Mouse (Mus musculus): Measurements from ENCODE around the gene Limch1. TPM values are rescaled to one million over a fixed set of nuclear protein-coding genes. Genes with fewer than 3 reads are reported as not detected.

Gene Limch1
- polyA plus RNA-seq, 2 experiments: 44.4 to 85.3 TPM

- H3K4me1 ChIP-seq (ENCODE audit: control insufficient read depth, insufficient read depth, low read length): peaks cover 10% of the 10 kb centered on the region; the same call in 1 of the 2 replicates
- ATAC-seq (ENCODE audit: low FRiP score, low read depth) (no peak; the same call in 1 of the 2 replicates), DNase-seq (ENCODE audit: low spot score) (no peak)
- no peaks in the 10 kb centered on the region for H3K36me3 ChIP-seq (ENCODE audit: control insufficient read depth, insufficient read depth, low read length)
- H3K9ac ChIP-seq (ENCODE audit: low read depth, low read length, severe bottlenecking): no peak overlapping the region
- no peaks in the 10 kb centered on the region for H3K27me3 ChIP-seq (ENCODE audit: control insufficient read depth, insufficient read depth, low read length)
- 0 out of 2 replicates have a peak, but pooled peaks cover 4% of the 10 kb centered on the region for H3K9me3 ChIP-seq (ENCODE audit: control insufficient read depth, low read length)
- H3K4me3 ChIP-seq (replicated peaks; ENCODE audit: low read length): no peak overlapping the region
- no peak for TF ChIP-seq POLR2A (IDR thresholded peaks at IDR 0.05; ENCODE audit: borderline replicate concordance, extremely low read depth, insufficient read depth, insufficient read length)
- WGBS: 82% methylated on average over 13 of the region's 13 CpGs
- no peak overlapping the region for H3K27ac ChIP-seq (replicated peaks; ENCODE audit: low read depth, low read length)
- no peak overlapping the region for H3K4me2 ChIP-seq (replicated peaks; ENCODE audit: low read depth, low read length, severe bottlenecking)
These were observed 137.1 kb downstream of the Limch1 start for GRCm38 (mm10) chr5:66882718-66883117.

GRCm38 (mm10) chr5:66884505-66884904, 138.9 kb downstream of the Limch1 start:
- ATAC-seq (ENCODE audit: low FRiP score, low read depth) (no peak), DNase-seq (ENCODE audit: low spot score) (no peak)
- H3K9ac ChIP-seq (ENCODE audit: low read depth, low read length, severe bottlenecking): no peak overlapping the region
- H3K9me3 ChIP-seq (ENCODE audit: control insufficient read depth, low read length): 0 out of 2 replicates have a peak, but pooled peaks cover 4% of the 10 kb centered on the region
- H3K4me3 ChIP-seq (replicated peaks; ENCODE audit: low read length): no peak overlapping the region
- no peak for TF ChIP-seq POLR2A (IDR thresholded peaks at IDR 0.05; ENCODE audit: borderline replicate concordance, extremely low read depth, insufficient read depth, insufficient read length)
- 79% methylated on average over 4 of the region's 4 CpGs for WGBS
- peaks cover 13% of the 10 kb centered on the region; the same call in 1 of the 2 replicates for H3K4me1 ChIP-seq (ENCODE audit: control insufficient read depth, insufficient read depth, low read length)
- no peaks in the 10 kb centered on the region for H3K27me3 ChIP-seq (ENCODE audit: control insufficient read depth, insufficient read depth, low read length)
- H3K27ac ChIP-seq (replicated peaks; ENCODE audit: low read depth, low read length): no peak overlapping the region
- no peaks in the 10 kb centered on the region for H3K36me3 ChIP-seq (ENCODE audit: control insufficient read depth, insufficient read depth, low read length)
- H3K4me2 ChIP-seq (replicated peaks; ENCODE audit: low read depth, low read length, severe bottlenecking): no peak overlapping the region

- Histone ChIP-seq H3K4me2 (replicated peaks; ENCODE audit: low read depth, low read length, severe bottlenecking) (no peak overlapping the region), H3K36me3 (ENCODE audit: control insufficient read depth, insufficient read depth, low read length) (no peaks in the 10 kb centered on the region), H3K27ac (replicated peaks; ENCODE audit: low read depth, low read length) (no peak overlapping the region), H3K4me1 (ENCODE audit: control insufficient read depth, insufficient read depth, low read length) (peaks cover 13% of the 10 kb centered on the region; the same call in 1 of the 2 replicates), H3K9me3 (ENCODE audit: control insufficient read depth, low read length) (0 out of 2 replicates have a peak, but pooled peaks cover 4% of the 10 kb centered on the region), H3K27me3 (ENCODE audit: control insufficient read depth, insufficient read depth, low read length) (no peaks in the 10 kb centered on the region), H3K9ac (ENCODE audit: low read depth, low read length, severe bottlenecking) (no peak overlapping the region), H3K4me3 (replicated peaks; ENCODE audit: low read length) (no peak overlapping the region)
- TF ChIP-seq POLR2A (IDR thresholded peaks at IDR 0.05; ENCODE audit: borderline replicate concordance, extremely low read depth, insufficient read depth, insufficient read length): no peak
- 46% methylated on average over 5 of the region's 5 CpGs for WGBS
- DNase-seq (ENCODE audit: low spot score) (no peak), ATAC-seq (ENCODE audit: low FRiP score, low read depth) (peak; percentile 55)
These were observed 140.9 kb downstream of the Limch1 start for GRCm38 (mm10) chr5:66886410-66887120.

GRCm38 (mm10) chr5:66888061-66888460, 142.4 kb downstream of the Limch1 start:
- H3K4me2 ChIP-seq (replicated peaks; ENCODE audit: low read depth, low read length, severe bottlenecking): no peak overlapping the region
- H3K36me3 ChIP-seq (ENCODE audit: control insufficient read depth, insufficient read depth, low read length): no peaks in the 10 kb centered on the region
- H3K4me3 ChIP-seq (replicated peaks; ENCODE audit: low read length): no peak overlapping the region
- no peak for TF ChIP-seq POLR2A (IDR thresholded peaks at IDR 0.05; ENCODE audit: borderline replicate concordance, extremely low read depth, insufficient read depth, insufficient read length)
- H3K27ac ChIP-seq (replicated peaks; ENCODE audit: low read depth, low read length): no peak overlapping the region
- H3K9me3 ChIP-seq (ENCODE audit: control insufficient read depth, low read length): 0 out of 2 replicates have a peak, but pooled peaks cover 4% of the 10 kb centered on the region
- H3K27me3 ChIP-seq (ENCODE audit: control insufficient read depth, insufficient read depth, low read length): no peaks in the 10 kb centered on the region
- no peak for DNase-seq (ENCODE audit: low spot score)
- 0 out of 2 replicates have a peak, but pooled peaks cover 6% of the 10 kb centered on the region for H3K4me1 ChIP-seq (ENCODE audit: control insufficient read depth, insufficient read depth, low read length)
- no peak for ATAC-seq (ENCODE audit: low FRiP score, low read depth)
- H3K9ac ChIP-seq (ENCODE audit: low read depth, low read length, severe bottlenecking): no peak overlapping the region
- 84% methylated on average over 5 of the region's 5 CpGs for WGBS

- H3K9me3 ChIP-seq (ENCODE audit: control insufficient read depth, low read length): 0 out of 2 replicates have a peak, but pooled peaks cover 4% of the 10 kb centered on the region
- 0 out of 2 replicates have a peak, but pooled peaks cover 6% of the 10 kb centered on the region for H3K4me1 ChIP-seq (ENCODE audit: control insufficient read depth, insufficient read depth, low read length)
- no peak overlapping the region for H3K27ac ChIP-seq (replicated peaks; ENCODE audit: low read depth, low read length)
- 68% methylated on average over 11 of the region's 11 CpGs for WGBS
- TF ChIP-seq POLR2A (IDR thresholded peaks at IDR 0.05; ENCODE audit: borderline replicate concordance, extremely low read depth, insufficient read depth, insufficient read length): no peak
- ATAC-seq (ENCODE audit: low FRiP score, low read depth) (no peak), DNase-seq (ENCODE audit: low spot score) (no peak)
- no peaks in the 10 kb centered on the region for H3K36me3 ChIP-seq (ENCODE audit: control insufficient read depth, insufficient read depth, low read length)
- H3K4me2 ChIP-seq (replicated peaks; ENCODE audit: low read depth, low read length, severe bottlenecking): no peak overlapping the region
- no peak overlapping the region for H3K4me3 ChIP-seq (replicated peaks; ENCODE audit: low read length)
- H3K9ac ChIP-seq (ENCODE audit: low read depth, low read length, severe bottlenecking): no peak overlapping the region
- H3K27me3 ChIP-seq (ENCODE audit: control insufficient read depth, insufficient read depth, low read length): no peaks in the 10 kb centered on the region
These were observed 143.7 kb downstream of the Limch1 start for GRCm38 (mm10) chr5:66889337-66889736.
